8 mouse cellular contexts compared by ENCODE assay signal in the genomic region with DNA sequence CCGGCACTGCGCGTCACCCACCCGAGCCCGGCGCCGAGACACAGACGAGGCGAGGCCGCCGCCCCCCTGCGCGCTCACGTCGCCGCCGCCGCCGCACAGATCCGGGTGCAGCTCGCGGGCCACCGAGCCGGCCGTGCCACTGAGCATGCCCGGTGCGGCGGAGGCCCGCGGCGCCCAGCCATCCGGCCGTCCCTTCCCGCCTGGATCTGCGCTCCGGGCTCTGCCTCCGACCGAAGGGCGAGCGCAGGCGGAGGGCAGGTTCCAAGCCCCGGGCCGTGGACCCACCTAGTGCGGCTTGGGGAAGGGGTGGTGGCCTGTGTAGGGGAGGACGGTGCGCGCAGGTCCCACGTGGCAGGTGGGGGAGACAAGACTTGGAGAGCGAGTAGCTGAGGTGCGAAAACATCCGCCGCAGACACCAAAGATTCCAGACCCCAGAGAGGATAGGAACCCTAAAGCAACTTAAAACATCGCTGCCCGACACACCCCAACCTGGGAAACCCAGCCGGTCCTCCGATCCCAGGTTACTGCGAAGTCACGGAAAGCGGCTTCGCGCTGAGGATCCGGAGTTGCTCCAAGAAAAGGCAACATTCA. TPM values are rescaled to one million over a fixed set of nuclear protein-coding genes. Genes with fewer than 3 reads are reported as not detected.
DNase-seq lines count a peak whose midpoint lies in the region; ATAC-seq and TF ChIP-seq lines count a peak whose summit lies in the region.

A gene (minus strand): TSS at position 577 of the 591 bp plus-strand sequence.

- H3K27ac ChIP-seq in forebrain, embryonic 10.5 days: peak within 1 kb of the TSS; percentile 90
- H3K27ac ChIP-seq in heart, embryonic 14.5 days (replicated peaks in 1 of 2; ENCODE audit: control insufficient read depth in 1 of 2, insufficient read depth in 1 of 2, low read depth in 2 of 2, low read length in 2 of 2): peak within 1 kb of the TSS; percentile 11 to 78; a peak in 3 of 4 replicates
- peak within 1 kb of the TSS; percentile 59 for H3K27ac ChIP-seq in liver, embryonic 11.5 days (ENCODE audit: low read depth, low read length)

- ATAC-seq in heart, embryonic 14.5 days (ENCODE audit: insufficient number of reproducible peaks, insufficient read depth, low FRiP score, low read depth): peak; percentile 93
- ATAC-seq in liver, embryonic 11.5 days (replicated peaks; ENCODE audit: low FRiP score): peak; percentile 92

- H3K79me2 ChIP-seq in C2C12 (ENCODE audit: control insufficient read depth, insufficient read depth): peaks cover 26% of the 10 kb centered on the region

- H3K36me3 ChIP-seq in C2C12 (ENCODE audit: control insufficient read depth, insufficient read depth): no peaks in the 10 kb centered on the region
- no peaks in the 10 kb centered on the region for H3K36me3 ChIP-seq in forebrain, embryonic 10.5 days (replicated peaks)
- no peaks in the 10 kb centered on the region for H3K36me3 ChIP-seq in heart, embryonic 14.5 days (ENCODE audit: control insufficient read depth, insufficient read depth, low read length)
- no peaks in the 10 kb centered on the region for H3K36me3 ChIP-seq in liver, embryonic 11.5 days (ENCODE audit: control insufficient read depth, insufficient read depth, low read length)
- no peaks in the 10 kb centered on the region for H3K36me3 ChIP-seq in splenic B cell, adult 2 months (ENCODE audit: control insufficient read depth, insufficient read depth, low read length, poor library complexity, severe bottlenecking)

- under 1% methylated on average over 62 of the region's 62 CpGs for WGBS in forebrain, embryonic 10.5 days
- under 1% methylated on average over 59 of the region's 62 CpGs for WGBS in heart, embryonic 14.5 days
- under 1% methylated on average over 60 of the region's 62 CpGs for WGBS in liver, embryonic 11.5 days

- H3K4me1 ChIP-seq in forebrain, embryonic 10.5 days: peaks cover 25% of the 10 kb centered on the region
- peaks cover 0 to 9% of the 10 kb centered on the region in 2 experiments; a peak in 3 of 4 replicates for H3K4me1 ChIP-seq in heart, embryonic 14.5 days (ENCODE audit: control insufficient read depth in 2 of 2, insufficient read depth in 2 of 2, low read length in 2 of 2)
- peaks cover 7% of the 10 kb centered on the region for H3K4me1 ChIP-seq in liver, embryonic 11.5 days (replicated peaks; ENCODE audit: control insufficient read depth, insufficient read depth, low read length)

- H3K4me2 ChIP-seq in heart, embryonic 14.5 days (ENCODE audit: low read length): peak within 1 kb of the TSS; percentile 89
- H3K4me2 ChIP-seq in liver, embryonic 11.5 days: peak within 1 kb of the TSS; percentile 63

- H3K9me3 ChIP-seq in forebrain, embryonic 10.5 days: no peaks in the 10 kb centered on the region
- no peaks in the 10 kb centered on the region for H3K9me3 ChIP-seq in heart, embryonic 14.5 days (ENCODE audit: control insufficient read depth, low read length)
- H3K9me3 ChIP-seq in liver, embryonic 11.5 days (ENCODE audit: control insufficient read depth, low read length): no peaks in the 10 kb centered on the region

- no peak for TF ChIP-seq CTCF in C2C12 (IDR thresholded peaks at IDR 0.05; ENCODE audit: control insufficient read depth, insufficient read depth, insufficient read length)

- peak within 1 kb of the TSS; percentile 95 for H3K9ac ChIP-seq in heart, embryonic 14.5 days (ENCODE audit: low read length)
- peak within 1 kb of the TSS; percentile 85 for H3K9ac ChIP-seq in liver, embryonic 11.5 days (ENCODE audit: low read depth, low read length)

- peak within 1 kb of the TSS; percentile 66 for H3K4me3 ChIP-seq in C2C12 (ENCODE audit: insufficient read depth, poor library complexity, severe bottlenecking)
- peak within 1 kb of the TSS; percentile 91 for H3K4me3 ChIP-seq in forebrain, embryonic 10.5 days
- peak within 1 kb of the TSS; percentile 69 to 99 for H3K4me3 ChIP-seq in heart, embryonic 14.5 days (ENCODE audit: control insufficient read depth in 1 of 2, insufficient read depth in 1 of 2, low read depth in 1 of 2, low read length in 2 of 2)
- H3K4me3 ChIP-seq in liver, embryonic 11.5 days (ENCODE audit: low read depth, low read length): peak within 1 kb of the TSS; percentile 96

- H3ac ChIP-seq in C2C12 (ENCODE audit: control insufficient read depth, insufficient read length, low read depth): peak within 1 kb of the TSS; percentile 83

- peak; percentile 70 for DNase-seq in c-Kit-positive CD71-negative TER-119-negative erythroid progenitor cells, embryonic 14.5 days (ENCODE audit: low read depth)
- peak; percentile 90 for DNase-seq in forebrain, embryonic 10.5 days (ENCODE audit: extremely low spot score, low spot score)
- peak; percentile 95 for DNase-seq in kidney, postnatal 10 days
- DNase-seq in liver, embryonic 11.5 days (ENCODE audit: low spot score): peak; percentile 88
- DNase-seq in naive thymus-derived CD4-positive, alpha-beta T cell, adult 2 months (ENCODE audit: low read depth): peak; percentile 65
- peak; percentile 26 for DNase-seq in splenic B cell, adult 2 months (ENCODE audit: low read depth, low spot score)

- peaks cover 2% of the 10 kb centered on the region for H3K27me3 ChIP-seq in C2C12 (ENCODE audit: control insufficient read depth, insufficient read depth, insufficient read length)
- H3K27me3 ChIP-seq in forebrain, embryonic 10.5 days (ENCODE audit: poor library complexity, severe bottlenecking): peaks cover 9% of the 10 kb centered on the region
- no peaks in the 10 kb centered on the region for H3K27me3 ChIP-seq in heart, embryonic 14.5 days (ENCODE audit: control insufficient read depth, insufficient read depth, low read length)
- no peaks in the 10 kb centered on the region for H3K27me3 ChIP-seq in liver, embryonic 11.5 days (replicated peaks; ENCODE audit: control insufficient read depth, insufficient read depth, low read length)
- no peaks in the 10 kb centered on the region for H3K27me3 ChIP-seq in splenic B cell, adult 2 months (ENCODE audit: control insufficient read depth, insufficient read depth, low read length, poor library complexity, severe bottlenecking)

- no peaks in the 10 kb centered on the region for H3K79me3 ChIP-seq in C2C12 (ENCODE audit: low read depth)

TF ChIP-seq in C2C12, 6 proteins besides CTCF, POLR2A, EP300 and RAD21:
- TF ChIP-seq CEBPB (IDR thresholded peaks at IDR 0.05; ENCODE audit: low read depth) (no peak), MYOG (IDR thresholded peaks at IDR 0.05; ENCODE audit: control insufficient read depth, extremely low read depth, insufficient read length) (no peak), MAX (IDR thresholded peaks at IDR 0.05) (no peak), MYOD1 (IDR thresholded peaks at IDR 0.05; ENCODE audit: control insufficient read depth, insufficient read length, low read depth) (no peak), USF1 (IDR thresholded peaks at IDR 0.05; ENCODE audit: low read depth) (no peak), FOSL1 (IDR thresholded peaks at IDR 0.05; ENCODE audit: insufficient read depth, low read length, poor library complexity, severe bottlenecking) (no peak)
TF ChIP-seq in C2C12: peak in this region for 0.

RNA-seq across cellular contexts. Expression of the gene that starts here (rescaled TPM):
- 5.3 TPM for polyA plus RNA-seq in C2C12 (2012; fragmentation: generic; extraction: Trizol)
- polyA plus RNA-seq in forebrain, embryonic 10.5 days (2016; fragmentation: Nextera tagmentation; extraction: Ambion mirVana): 27.1 and 27.3 TPM in 2 replicates
- 20.6 and 21.5 TPM in 2 replicates for polyA plus RNA-seq in heart, embryonic 14.5 days (2014; fragmentation: Nextera tagmentation; extraction: Ambion mirVana)
- polyA plus RNA-seq in liver, embryonic 11.5 days (2014; fragmentation: Nextera tagmentation; extraction: Ambion mirVana): 16.7 and 20.2 TPM in 2 replicates

Comparison
In these comparisons a context has a peak if more than half of its experiments do, and no peak if none do; other contexts are left out.
1. Peak in every context shown above with its lines: DNase-seq, ATAC-seq, H3K4me3 ChIP-seq and H3K27ac ChIP-seq.
2. DNase-seq: peak in every context shown above with its lines; median percentile 95 in kidney, postnatal 10 days; 90 in forebrain, embryonic 10.5 days; 88 in liver, embryonic 11.5 days; 70 in c-Kit-positive CD71-negative TER-119-negative erythroid progenitor cells, embryonic 14.5 days; 65 in naive thymus-derived CD4-positive, alpha-beta T cell, adult 2 months; 26 in splenic B cell, adult 2 months.